8 mouse cellular contexts compared by ENCODE assay signal in the genomic region with DNA sequence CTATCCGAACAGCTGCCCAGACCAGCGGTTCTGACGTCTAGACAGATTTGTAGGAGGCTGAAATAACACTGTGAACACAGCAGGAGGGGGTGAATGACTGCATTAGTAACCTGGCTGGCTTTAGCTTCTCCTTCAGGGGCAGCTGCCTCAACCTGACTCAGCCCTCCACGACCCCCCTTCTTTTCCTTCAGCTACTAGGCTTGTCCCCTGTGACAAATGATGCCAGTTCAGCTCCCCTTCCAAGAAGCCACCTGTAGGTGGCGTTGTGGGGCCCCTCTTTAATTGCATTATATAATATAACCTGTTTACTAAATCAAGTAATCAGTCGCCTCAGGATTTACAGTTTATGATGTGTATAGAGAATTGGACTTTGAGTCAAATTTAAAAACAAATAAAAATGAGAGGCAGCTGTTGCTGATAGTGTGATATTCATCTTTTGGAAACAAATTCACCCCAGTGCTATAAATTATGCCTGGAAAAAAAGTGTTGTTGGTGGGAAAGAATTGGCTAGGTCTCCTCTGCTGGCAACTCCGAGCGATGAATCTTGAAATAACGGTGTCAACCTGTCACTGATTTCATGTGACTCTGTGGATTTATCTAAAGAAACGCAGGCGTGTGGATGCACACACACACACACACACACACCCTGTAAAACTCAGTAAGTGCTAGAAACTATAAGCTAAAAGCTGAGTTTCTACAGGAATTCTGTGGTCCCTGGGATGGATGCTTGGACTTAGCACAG.
A peak's percentile ranks its signal among the peaks of the same experiment; 100 is the strongest.
DNase-seq lines count a peak whose midpoint lies in the region; ATAC-seq and TF ChIP-seq lines count a peak whose summit lies in the region.

No protein-coding gene starts in this region.

- H3K4me1 ChIP-seq in forebrain, embryonic 10.5 days = peaks cover 91% of the 10 kb centered on the region
- peaks cover 43% of the 10 kb centered on the region for H3K4me1 ChIP-seq in forebrain, embryonic 12.5 days
- H3K4me1 ChIP-seq in limb, embryonic 14.5 days (ENCODE audit: control insufficient read depth, insufficient read depth, low read length) = no peaks in the 10 kb centered on the region
- H3K4me1 ChIP-seq in limb, embryonic 10.5 days = peaks cover 44% of the 10 kb centered on the region

- ATAC-seq in forebrain, embryonic 12.5 days (ENCODE audit: low FRiP score) = no peak
- no peak for ATAC-seq in limb, embryonic 14.5 days (ENCODE audit: low FRiP score, low read depth)
- ATAC-seq in activated CD4-positive, CD25-positive, alpha-beta regulatory T cell, adult 4 months = no peak

- DNase-seq in forebrain, embryonic 10.5 days (ENCODE audit: extremely low spot score, low spot score) = no peak
- DNase-seq in limb, embryonic 14.5 days (ENCODE audit: low spot score) = peak; percentile 15
- no peak for DNase-seq in limb, embryonic 10.5 days (ENCODE audit: low spot score)
- peak; percentile 81 for DNase-seq in cerebellum, adult 9-10 months
- peak; percentile 67 to 71 for DNase-seq in layer of hippocampus, adult 8-10 months (ENCODE audit: low spot score in 2 of 2)
- DNase-seq in ovary, adult 18-20 months (ENCODE audit: low spot score) = no peak

- no peak overlapping the region for H3K9ac ChIP-seq in forebrain, embryonic 12.5 days
- no peak overlapping the region for H3K9ac ChIP-seq in limb, embryonic 14.5 days (ENCODE audit: low read depth, low read length, severe bottlenecking)

- TF ChIP-seq POLR2A in limb, embryonic 14.5 days (IDR thresholded peaks at IDR 0.05; ENCODE audit: borderline replicate concordance, extremely low read depth, insufficient read depth, insufficient read length) = no peak

- peaks cover 25% of the 10 kb centered on the region for H3K27me3 ChIP-seq in forebrain, embryonic 10.5 days (ENCODE audit: poor library complexity, severe bottlenecking)
- H3K27me3 ChIP-seq in forebrain, embryonic 12.5 days = 0 out of 2 replicates have a peak, but pooled peaks cover 8% of the 10 kb centered on the region
- H3K27me3 ChIP-seq in limb, embryonic 14.5 days (ENCODE audit: control insufficient read depth, insufficient read depth, low read length) = peaks cover 11% of the 10 kb centered on the region; the same call in 1 of the 2 replicates
- peaks cover 91% of the 10 kb centered on the region for H3K27me3 ChIP-seq in limb, embryonic 10.5 days (ENCODE audit: low read depth, poor library complexity, severe bottlenecking)

- H3K36me3 ChIP-seq in forebrain, embryonic 10.5 days (replicated peaks) = no peaks in the 10 kb centered on the region
- no peaks in the 10 kb centered on the region for H3K36me3 ChIP-seq in forebrain, embryonic 12.5 days (replicated peaks)
- H3K36me3 ChIP-seq in limb, embryonic 14.5 days (ENCODE audit: control insufficient read depth, insufficient read depth, low read length) = no peaks in the 10 kb centered on the region
- no peaks in the 10 kb centered on the region for H3K36me3 ChIP-seq in limb, embryonic 10.5 days

- no peaks in the 10 kb centered on the region for H3K9me3 ChIP-seq in forebrain, embryonic 10.5 days
- H3K9me3 ChIP-seq in forebrain, embryonic 12.5 days = no peaks in the 10 kb centered on the region
- no peaks in the 10 kb centered on the region for H3K9me3 ChIP-seq in limb, embryonic 14.5 days (ENCODE audit: control insufficient read depth, low read length)
- H3K9me3 ChIP-seq in limb, embryonic 10.5 days (replicated peaks) = no peaks in the 10 kb centered on the region

- H3K4me3 ChIP-seq in forebrain, embryonic 10.5 days = no peak overlapping the region
- no peak overlapping the region for H3K4me3 ChIP-seq in forebrain, embryonic 12.5 days (replicated peaks)
- H3K4me3 ChIP-seq in limb, embryonic 14.5 days (replicated peaks; ENCODE audit: low read length) = no peak overlapping the region
- H3K4me3 ChIP-seq in limb, embryonic 10.5 days = no peak overlapping the region

- 66% methylated on average over 11 of the region's 11 CpGs for WGBS in forebrain, embryonic 10.5 days
- 58% methylated on average over 11 of the region's 11 CpGs for WGBS in forebrain, embryonic 12.5 days
- WGBS in limb, embryonic 14.5 days = 45% methylated on average over 11 of the region's 11 CpGs
- 62% methylated on average over 11 of the region's 11 CpGs for WGBS in limb, embryonic 10.5 days

- H3K4me2 ChIP-seq in forebrain, embryonic 12.5 days = no peak overlapping the region
- no peak overlapping the region for H3K4me2 ChIP-seq in limb, embryonic 14.5 days (replicated peaks; ENCODE audit: low read depth, low read length, severe bottlenecking)

- peak overlapping the region; percentile 40 for H3K27ac ChIP-seq in forebrain, embryonic 10.5 days
- no peak overlapping the region for H3K27ac ChIP-seq in forebrain, embryonic 12.5 days
- H3K27ac ChIP-seq in limb, embryonic 14.5 days (replicated peaks; ENCODE audit: low read depth, low read length) = no peak overlapping the region
- H3K27ac ChIP-seq in limb, embryonic 10.5 days = no peak overlapping the region

Comparison
In these comparisons a context has a peak if more than half of its experiments do, and no peak if none do; other contexts are left out.
1. DNase-seq: peak in limb, embryonic 14.5 days (single experiment), cerebellum, adult 9-10 months (single experiment) and layer of hippocampus, adult 8-10 months (2 of 2); none in forebrain, embryonic 10.5 days (single experiment), limb, embryonic 10.5 days (single experiment) and ovary, adult 18-20 months (single experiment).